Mouse (Mus musculus): ENCODE results near the gene Garnl3.

DNA sequence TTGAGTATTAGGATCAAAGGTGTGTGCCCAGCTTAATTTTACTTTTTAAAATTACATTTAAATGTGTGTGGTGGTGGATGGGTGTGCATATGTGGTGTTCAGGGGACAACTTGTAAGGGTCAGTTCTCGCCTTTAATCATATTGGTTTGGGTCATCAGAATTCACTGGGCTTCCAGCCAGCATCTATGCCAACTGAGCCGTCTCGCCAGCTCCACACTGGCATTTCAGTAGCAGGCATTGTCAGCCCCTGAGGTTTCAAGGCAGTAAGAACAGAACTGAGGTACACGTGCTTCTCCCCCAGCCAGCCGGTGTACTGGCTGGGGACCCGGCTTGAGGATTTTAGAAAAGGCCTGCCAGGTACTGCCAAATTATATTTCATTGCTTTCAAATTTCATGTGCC is 134.4 kb downstream of the Garnl3 start:
- TF ChIP-seq CTCF (IDR thresholded peaks at IDR 0.05; ENCODE audit: low read depth, low read length) (no peak), GATA2 (IDR thresholded peaks at IDR 0.05; ENCODE audit: borderline replicate concordance, low read depth, low read length) (no peak)
